Mouse (Mus musculus) megakaryocyte, embryonic 14.5 days (primary cell): Measurements from ENCODE around the gene Ust.

ENCODE experiments used
- FLI1 ChIP-seq: IDR thresholded peaks from 2 replicates; pipeline ENCODE4 v1.6.1; 2012; ENCODE audit warnings: low read length, inconsistent platforms, mixed read lengths
- GATA1 ChIP-seq: IDR thresholded peaks from 3 replicates; pipeline ENCODE4 v1.6.1; 2012; ENCODE audit warnings: mixed read lengths, low read length, inconsistent platforms, borderline replicate concordance

GRCm38 (mm10) chr10:8495543-8496141 is 23.0 kb downstream of the Ust start:
- TF ChIP-seq GATA1 (no peak), FLI1 (no peak)
